Comparison of ENCODE assay signal across 22 mouse cellular contexts in genomic region chr12:70498091-70498490, GRCm38 (mm10). TPM values are rescaled to one million over a fixed set of nuclear protein-coding genes. Genes with fewer than 3 reads are reported as not detected.
A peak's percentile ranks its signal among the peaks of the same experiment; 100 is the strongest.
DNase-seq lines count a peak whose midpoint lies in the region; ATAC-seq and TF ChIP-seq lines count a peak whose summit lies in the region.
"Had no signal": no experiment of that assay in that cellular context is flagged by ENCODE, and none has a peak within 500 bp of the region (broad histone marks: within the 10 kb centered on the region; RNA-seq: fewer than 3 reads in every experiment).

No protein-coding gene starts in this region.

- no peak for DNase-seq in layer of hippocampus, adult 2 months (ENCODE audit: low spot score in 2 of 2)
- DNase-seq in layer of hippocampus, postnatal 14 days (ENCODE audit: low spot score in 2 of 2): no peak
- peak; percentile 4 for DNase-seq in midbrain, postnatal 0 days (ENCODE audit: low spot score)
- DNase-seq: adrenal gland, adult 2 months; adrenal gland, postnatal 25 days; cerebellum, adult 11 months; cerebellum, adult 8-10 months; cerebellum, postnatal 25 days; gastrocnemius, postnatal 36 days; heart, adult 11 months; heart, postnatal 36 days had no signal

- no peak overlapping the region for H3K4me2 ChIP-seq in hindbrain, embryonic 13.5 days
- no peak overlapping the region for H3K4me2 ChIP-seq in hindbrain, embryonic 12.5 days (replicated peaks)
- H3K4me2 ChIP-seq in midbrain, postnatal 0 days (ENCODE audit: low read depth, low read length, poor library complexity, severe bottlenecking): no peak overlapping the region
- no peak overlapping the region for H3K4me2 ChIP-seq in midbrain, embryonic 13.5 days (replicated peaks)
- no peak overlapping the region for H3K4me2 ChIP-seq in neural tube, embryonic 15.5 days
- H3K4me2 ChIP-seq: embryonic facial prominence, embryonic 12.5 days; forebrain, embryonic 15.5 days; heart, embryonic 13.5 days had no signal

- ATAC-seq in hindbrain, embryonic 13.5 days (ENCODE audit: low FRiP score): no peak
- ATAC-seq in hindbrain, embryonic 12.5 days (ENCODE audit: low FRiP score): no peak
- no peak for ATAC-seq in midbrain, postnatal 0 days (ENCODE audit: low FRiP score)
- ATAC-seq in midbrain, embryonic 13.5 days: no peak
- no peak for ATAC-seq in neural tube, embryonic 15.5 days (ENCODE audit: low FRiP score)
- ATAC-seq: activated CD4-positive, CD25-positive, alpha-beta regulatory T cell, adult 4 months; forebrain, embryonic 15.5 days; intestine, embryonic 16.5 days; Patski had no signal

- no peaks in the 10 kb centered on the region for H3K36me3 ChIP-seq in hindbrain, embryonic 13.5 days
- no peaks in the 10 kb centered on the region for H3K36me3 ChIP-seq in hindbrain, embryonic 12.5 days
- no peaks in the 10 kb centered on the region for H3K36me3 ChIP-seq in midbrain, postnatal 0 days (ENCODE audit: insufficient read depth, low read length)
- no peaks in the 10 kb centered on the region for H3K36me3 ChIP-seq in midbrain, embryonic 13.5 days
- H3K36me3 ChIP-seq in neural tube, embryonic 15.5 days: no peaks in the 10 kb centered on the region
- H3K36me3 ChIP-seq: embryonic facial prominence, embryonic 12.5 days; forebrain, embryonic 15.5 days; heart, embryonic 13.5 days had no signal

- no peak overlapping the region for H3K4me3 ChIP-seq in hindbrain, embryonic 13.5 days
- H3K4me3 ChIP-seq in hindbrain, embryonic 12.5 days: no peak overlapping the region
- no peak overlapping the region for H3K4me3 ChIP-seq in layer of hippocampus, adult 2 months
- H3K4me3 ChIP-seq in midbrain, postnatal 0 days (ENCODE audit: low read depth, low read length): no peak overlapping the region
- H3K4me3 ChIP-seq in midbrain, embryonic 13.5 days (replicated peaks): no peak overlapping the region
- no peak overlapping the region for H3K4me3 ChIP-seq in neural tube, embryonic 15.5 days (replicated peaks)
- H3K4me3 ChIP-seq: embryonic facial prominence, embryonic 12.5 days; forebrain, embryonic 15.5 days; heart, embryonic 13.5 days had no signal

- no peaks in the 10 kb centered on the region; the same call in 1 of the 2 replicates for H3K9me3 ChIP-seq in hindbrain, embryonic 13.5 days
- H3K9me3 ChIP-seq in hindbrain, embryonic 12.5 days (replicated peaks): no peaks in the 10 kb centered on the region; the same call in 1 of the 2 replicates
- no peaks in the 10 kb centered on the region for H3K9me3 ChIP-seq in midbrain, postnatal 0 days (ENCODE audit: low read length)
- peaks cover 2% of the 10 kb centered on the region; the same call in 1 of the 2 replicates for H3K9me3 ChIP-seq in midbrain, embryonic 13.5 days
- H3K9me3 ChIP-seq in neural tube, embryonic 15.5 days (replicated peaks): no peaks in the 10 kb centered on the region
- H3K9me3 ChIP-seq: embryonic facial prominence, embryonic 12.5 days; forebrain, embryonic 15.5 days had no signal

- no peaks in the 10 kb centered on the region for H3K27me3 ChIP-seq in hindbrain, embryonic 13.5 days
- no peaks in the 10 kb centered on the region for H3K27me3 ChIP-seq in hindbrain, embryonic 12.5 days
- no peaks in the 10 kb centered on the region for H3K27me3 ChIP-seq in midbrain, postnatal 0 days (ENCODE audit: insufficient read depth, low read length)
- no peaks in the 10 kb centered on the region for H3K27me3 ChIP-seq in midbrain, embryonic 13.5 days
- no peaks in the 10 kb centered on the region for H3K27me3 ChIP-seq in neural tube, embryonic 15.5 days (replicated peaks)
- H3K27me3 ChIP-seq: CH12.LX; embryonic facial prominence, embryonic 12.5 days; forebrain, embryonic 15.5 days; heart, embryonic 13.5 days; Patski had no signal

- H3K27ac ChIP-seq in hindbrain, embryonic 13.5 days: peak overlapping the region; percentile 20; the same call in 1 of the 2 replicates
- no peak overlapping the region for H3K27ac ChIP-seq in hindbrain, embryonic 12.5 days
- peak overlapping the region; percentile 72 for H3K27ac ChIP-seq in layer of hippocampus, adult 2 months
- H3K27ac ChIP-seq in midbrain, postnatal 0 days (ENCODE audit: low read depth, low read length): no peak overlapping the region
- H3K27ac ChIP-seq in midbrain, embryonic 13.5 days: no peak overlapping the region
- peak overlapping the region; percentile 60 for H3K27ac ChIP-seq in neural tube, embryonic 15.5 days (replicated peaks)
- H3K27ac ChIP-seq: embryonic facial prominence, embryonic 12.5 days; forebrain, embryonic 15.5 days; heart, embryonic 13.5 days had no signal

- 69% methylated on average over 3 of the region's 3 CpGs for WGBS in hindbrain, embryonic 13.5 days
- 90% methylated on average over 3 of the region's 3 CpGs for WGBS in hindbrain, embryonic 12.5 days
- WGBS in midbrain, postnatal 0 days: 35% methylated on average over 3 of the region's 3 CpGs
- 72% methylated on average over 3 of the region's 3 CpGs for whole genome bisulfite sequencing in midbrain, embryonic 13.5 days
- WGBS in neural tube, embryonic 15.5 days: 50% methylated on average over 3 of the region's 3 CpGs

- no peak for TF ChIP-seq CTCF in layer of hippocampus, adult 2 months (conservative IDR thresholded peaks at IDR 0.05)
- no peak for TF ChIP-seq CTCF in midbrain, postnatal 0 days (IDR thresholded peaks at IDR 0.05)

- peaks cover 7% of the 10 kb centered on the region for H3K4me1 ChIP-seq in hindbrain, embryonic 13.5 days (replicated peaks)
- peaks cover 7% of the 10 kb centered on the region for H3K4me1 ChIP-seq in hindbrain, embryonic 12.5 days
- no peaks in the 10 kb centered on the region for H3K4me1 ChIP-seq in midbrain, postnatal 0 days (ENCODE audit: insufficient read depth, low read length)
- H3K4me1 ChIP-seq in midbrain, embryonic 13.5 days (replicated peaks): peaks cover 12% of the 10 kb centered on the region
- H3K4me1 ChIP-seq in neural tube, embryonic 15.5 days: peaks cover 27% of the 10 kb centered on the region

- no peak overlapping the region for H3K9ac ChIP-seq in hindbrain, embryonic 13.5 days
- H3K9ac ChIP-seq in hindbrain, embryonic 12.5 days: no peak overlapping the region
- H3K9ac ChIP-seq in midbrain, postnatal 0 days (replicated peaks; ENCODE audit: low read length, poor library complexity, severe bottlenecking): no peak overlapping the region
- no peak overlapping the region for H3K9ac ChIP-seq in midbrain, embryonic 13.5 days (replicated peaks)
- no peak overlapping the region for H3K9ac ChIP-seq in neural tube, embryonic 15.5 days (replicated peaks)
- H3K9ac ChIP-seq: embryonic facial prominence, embryonic 12.5 days; forebrain, embryonic 15.5 days; heart, embryonic 13.5 days had no signal

RNA-seq across cellular contexts. Expression of gene Tmx1, which starts 45.2 kb away (rescaled TPM):
- 146 and 151 TPM in 2 replicates for polyA plus RNA-seq in hindbrain, embryonic 13.5 days (2015; fragmentation: Nextera tagmentation; extraction: Ambion mirVana)
- polyA plus RNA-seq in hindbrain, embryonic 12.5 days (2016; fragmentation: Nextera tagmentation; extraction: Ambion mirVana): 130 and 139 TPM in 2 replicates
- 10 to 100 TPM; 29.1 to 30.2 TPM for total RNA-seq in layer of hippocampus, adult 2 months (2021)
- total RNA-seq in layer of hippocampus, postnatal 14 days (2021): 10 to 100 TPM; 35.4 to 36.1 TPM
- total RNA-seq in midbrain, postnatal 0 days (2014; rRNA removed): 73.8 and 100 TPM in 2 replicates
- polyA plus RNA-seq in midbrain, postnatal 0 days (2015; fragmentation: Nextera tagmentation; extraction: Ambion mirVana): 135 and 139 TPM in 2 replicates
- 139 and 152 TPM in 2 replicates for polyA plus RNA-seq in midbrain, embryonic 13.5 days (2015; fragmentation: Nextera tagmentation; extraction: Ambion mirVana)
- 141 and 148 TPM in 2 replicates for polyA plus RNA-seq in neural tube, embryonic 15.5 days (2015; fragmentation: Nextera tagmentation; extraction: Ambion mirVana)

Comparison
In these comparisons a context has a peak if more than half of its experiments do, and no peak if none do; other contexts are left out.
1. H3K27ac ChIP-seq: peak in hindbrain, embryonic 13.5 days (single experiment), layer of hippocampus, adult 2 months (single experiment) and neural tube, embryonic 15.5 days (single experiment); none in hindbrain, embryonic 12.5 days (single experiment), midbrain, postnatal 0 days (single experiment) and midbrain, embryonic 13.5 days (single experiment).